Mouse (Mus musculus): ENCODE data around the gene Chrna10.

Chrna10 gene

GRCm38 (mm10) chr7:102081784-102082183, 34.8 kb downstream of the Chrna10 start:
- DNase-seq (ENCODE audit: low spot score): no peak

- DNase-seq (ENCODE audit: low spot score): no peak
Observed at GRCm38 (mm10) chr7:102080311-102080710, 36.3 kb downstream of the Chrna10 start.

- DNase-seq (ENCODE audit: low spot score): peak; percentile 66
Observed at GRCm38 (mm10) chr7:102078517-102078916, 38.1 kb downstream of the Chrna10 start.

GRCm38 (mm10) chr7:102076714-102077296, 39.8 kb downstream of the Chrna10 start:
- peak; percentile 29 for DNase-seq (ENCODE audit: low spot score)

- no peak for DNase-seq (ENCODE audit: low spot score)
Observed at GRCm38 (mm10) chr7:102066363-102066762, 50.3 kb downstream of the Chrna10 start.

GRCm38 (mm10) chr7:102065046-102065891, 51.4 kb downstream of the Chrna10 start, which contains the start of the genes Rnf121, Xndc1 and Xntrpc:
Rnf121 (minus strand) TSS chr7:102065469.
Xndc1 (plus strand) TSS chr7:102065511.
Xntrpc (plus strand) TSS chr7:102065713.
- DNase-seq (ENCODE audit: low spot score): peak; percentile 91

GRCm38 (mm10) chr7:102064655-102065045, 52.0 kb downstream of the Chrna10 start:
- no peak for DNase-seq (ENCODE audit: low spot score)

- no peak for DNase-seq (ENCODE audit: low spot score)
Observed at GRCm38 (mm10) chr7:102063891-102064290, 52.7 kb downstream of the Chrna10 start.

GRCm38 (mm10) chr7:102062203-102062602, 54.4 kb downstream of the Chrna10 start:
- no peak for DNase-seq (ENCODE audit: low spot score)

GRCm38 (mm10) chr7:102061353-102061752, 55.3 kb downstream of the Chrna10 start:
- no peak for DNase-seq (ENCODE audit: low spot score)

All from retina, embryonic 14.5 days (tissue).